Mouse (Mus musculus) myocyte (in vitro differentiated cells): ENCODE data around the gene Pole3.

Source experiments
- MYOG ChIP-seq, 3 experiments: IDR thresholded peaks; one replicate each; pipeline ENCODE4 v1.6.1; 2011; ENCODE audit warnings: control low read depth in 2 of 3, low read depth in 2 of 3, mild to moderate bottlenecking in 2 of 3; ENCODE audit not compliant: insufficient read length in 2 of 3, control insufficient read depth in 1 of 3, insufficient read depth in 1 of 3
- POLR2A ChIP-seq: IDR thresholded peaks from one replicate; pipeline ENCODE4 v1.6.1; 2011; ENCODE audit warnings: low read depth, mild to moderate bottlenecking, control low read depth, moderate library complexity; ENCODE audit not compliant: insufficient read length

- TF ChIP-seq MYOG (IDR thresholded peaks at IDR 0.05; ENCODE audit: control insufficient read depth in 1 of 3, insufficient read depth in 1 of 3, insufficient read length in 2 of 3, low read depth in 2 of 3) (no peak), POLR2A (no peak)
These were observed 6.3 kb downstream of the Pole3 start for GRCm38 (mm10) chr4:62518416-62519121.
